Comparison of ENCODE assay signal across 14 mouse cellular contexts in the genomic region with DNA sequence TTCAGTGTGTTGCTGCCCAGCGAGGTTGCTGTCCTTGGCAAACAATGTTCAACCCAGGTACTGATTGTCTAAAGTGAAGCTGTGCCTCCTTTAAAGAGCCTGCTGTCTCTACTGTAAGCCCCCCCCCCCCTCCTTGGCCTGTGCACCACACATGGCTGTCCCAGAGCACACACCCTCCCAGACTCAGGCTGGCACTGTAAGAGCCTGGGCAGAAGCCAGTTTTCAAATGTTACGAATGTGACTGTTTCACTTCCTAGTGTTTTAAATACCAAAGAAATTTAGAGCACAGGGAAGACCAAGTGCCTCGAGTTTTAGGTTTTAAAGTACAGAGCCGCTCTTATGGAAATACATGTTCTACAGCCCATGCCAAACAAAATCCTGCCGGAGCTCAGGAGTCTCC.
DNase-seq lines count a peak whose midpoint lies in the region; ATAC-seq and TF ChIP-seq lines count a peak whose summit lies in the region.
"Had no signal": no experiment of that assay in that cellular context is flagged by ENCODE, and none has a peak within 500 bp of the region (broad histone marks: within the 10 kb centered on the region; RNA-seq: fewer than 3 reads in every experiment).

No protein-coding gene starts in this region.

- no peak for DNase-seq in frontal cortex, adult 2 months (ENCODE audit: extremely low spot score in 1 of 2, low spot score in 1 of 2)
- no peak for DNase-seq in layer of hippocampus, adult 2 months (ENCODE audit: low spot score in 2 of 2)
- DNase-seq in layer of hippocampus, postnatal 10 days (ENCODE audit: low spot score in 2 of 2) = no peak
- peak; percentile 90 for DNase-seq in adipocyte (ENCODE audit: low spot score)
- DNase-seq in lung, postnatal 10 days = peak; percentile 41
- no peak for DNase-seq in hindbrain, embryonic 10.5 days (ENCODE audit: low spot score)
- DNase-seq: adrenal gland, postnatal 25 days; layer of hippocampus, adult 9-11 months; liver, embryonic 13.5 days had no signal

- H3K27ac ChIP-seq in layer of hippocampus, adult 2 months = peak overlapping the region; percentile 72
- H3K27ac ChIP-seq in hindbrain, embryonic 10.5 days = no peak overlapping the region
- H3K27ac ChIP-seq: kidney, postnatal 0 days; liver, embryonic 13.5 days; stomach, postnatal 0 days had no signal

- 90% methylated on average over 5 of the region's 5 CpGs for WGBS in hindbrain, embryonic 10.5 days

- no peak overlapping the region for H3K4me3 ChIP-seq in layer of hippocampus, adult 2 months
- no peak overlapping the region for H3K4me3 ChIP-seq in hindbrain, embryonic 10.5 days
- H3K4me3 ChIP-seq: liver, embryonic 13.5 days had no signal

- H3K4me1 ChIP-seq in hindbrain, embryonic 10.5 days (replicated peaks) = peaks cover 50% of the 10 kb centered on the region

- TF ChIP-seq CTCF in layer of hippocampus, adult 2 months (conservative IDR thresholded peaks at IDR 0.05) = no peak

- H3K36me3 ChIP-seq in hindbrain, embryonic 10.5 days = no peaks in the 10 kb centered on the region
- H3K36me3 ChIP-seq: liver, embryonic 13.5 days had no signal

- no peaks in the 10 kb centered on the region for H3K9me3 ChIP-seq in hindbrain, embryonic 10.5 days
- H3K9me3 ChIP-seq: liver, embryonic 13.5 days had no signal

- H3K27me3 ChIP-seq in hindbrain, embryonic 10.5 days (ENCODE audit: insufficient read depth, poor library complexity, severe bottlenecking) = no peaks in the 10 kb centered on the region
- H3K27me3 ChIP-seq: liver, embryonic 13.5 days had no signal

- peak; percentile 77 for ATAC-seq in frontal cortex, adult (ENCODE audit: low TSS enrichment)
- ATAC-seq in granulocyte monocyte progenitor cell, adult 5-6 weeks (replicated peaks; ENCODE audit: poor library complexity, severe bottlenecking) = no peak
- ATAC-seq: inflammation-experienced regulatory T-cells, adult 6 months had no signal

Comparison
In these comparisons a context has a peak if more than half of its experiments do, and no peak if none do; other contexts are left out.
1. DNase-seq: peak in adipocyte (single experiment) and lung, postnatal 10 days (single experiment); none in frontal cortex, adult 2 months (0 of 2), layer of hippocampus, adult 2 months (0 of 2), layer of hippocampus, postnatal 10 days (0 of 2) and hindbrain, embryonic 10.5 days (single experiment).